Mouse (Mus musculus): ENCODE data around the gene Hyal3.

- TF ChIP-seq GATA1 (IDR thresholded peaks at IDR 0.05; ENCODE audit: low read depth, low read length) (no peak), CTCF (IDR thresholded peaks at IDR 0.05 in 2 of 3, conservative IDR thresholded peaks at IDR 0.05 in 1 of 3; ENCODE audit: control insufficient read depth in 1 of 3, insufficient read depth in 1 of 3, low read depth in 2 of 3, low read length in 3 of 3, poor library complexity in 1 of 3, severe bottlenecking in 1 of 3) (no peak), ELF1 (IDR thresholded peaks at IDR 0.05; ENCODE audit: low read depth, low read length) (peak; percentile 70), RAD21 (IDR thresholded peaks at IDR 0.05; ENCODE audit: low read depth, low read length) (no peak), MAX (IDR thresholded peaks at IDR 0.05; ENCODE audit: low read length) (no peak), MAFK (IDR thresholded peaks at IDR 0.05; ENCODE audit: borderline replicate concordance, low read depth, low read length) (no peak), CHD2 (IDR thresholded peaks at IDR 0.05; ENCODE audit: low read length) (no peak), UBTF (IDR thresholded peaks at IDR 0.05; ENCODE audit: borderline replicate concordance, insufficient read depth, low read depth, low read length) (no peak)
Measured at GRCm38 (mm10) chr9:107556346-107556745, 24.3 kb upstream of the Hyal3 start.
